Mouse (Mus musculus) CH12.LX (cell line): Measurements from ENCODE around the gene Xlr5c. TPM values are rescaled to one million over a fixed set of nuclear protein-coding genes. Genes with fewer than 3 reads are reported as not detected.

ENCODE experiments used
- DNase-seq: peaks from one replicate; pipeline ENCODE4 v3.0.0-alpha.2; 2013; ENCODE audit errors: extremely low read depth
- H3K27ac ChIP-seq: 2 replicates; pipeline ENCODE4 v1.5.1; 2012; ENCODE audit warnings: low read depth, mild to moderate bottlenecking, control low read depth, moderate library complexity; ENCODE audit not compliant: insufficient read depth
- H3K27me3 ChIP-seq: replicated peaks from 2 replicates; pipeline ENCODE3; 2012; ENCODE audit warnings: inconsistent platforms
- H3K36me3 ChIP-seq, 2 experiments: replicated peaks in 1 of 2; 2 replicates each; pipeline versions ENCODE3 to v1.6.1; 2012; ENCODE audit warnings: inconsistent platforms in 1 of 2, low read length in 1 of 2, mild to moderate bottlenecking in 1 of 2, mixed read lengths in 1 of 2, moderate library complexity in 1 of 2; ENCODE audit not compliant: control insufficient read depth in 1 of 2, insufficient read depth in 1 of 2
- H3K4me1 ChIP-seq, 2 experiments: 2 replicates each; pipeline ENCODE4 v1.6.1; 2012; ENCODE audit warnings: inconsistent platforms in 1 of 2, moderate library complexity in 1 of 2; ENCODE audit not compliant: insufficient read depth in 2 of 2, control insufficient read depth in 1 of 2
- H3K4me2 ChIP-seq: 2 replicates; pipeline ENCODE4 v1.6.1; 2012; ENCODE audit warnings: low read depth, mild to moderate bottlenecking, control low read depth; ENCODE audit not compliant: poor library complexity, insufficient read depth, severe bottlenecking
- H3K4me3 ChIP-seq, 3 experiments: fragments of 150-350 bp in 1 of 3; sonication (generic) in 1 of 3; replicated peaks in 1 of 3; 2 replicates each; pipeline versions ENCODE3 to v1.5.1; 2011 to 2012; ENCODE audit warnings: low read depth in 2 of 3, low read length in 2 of 3, mild to moderate bottlenecking in 2 of 3, moderate library complexity in 2 of 3, control low read depth in 1 of 3, improper control_type of control experiment in 1 of 3, inconsistent platforms in 1 of 3, mixed read lengths in 1 of 3; ENCODE audit not compliant: poor library complexity in 1 of 3
- H3K79me2 ChIP-seq: replicated peaks from 2 replicates; pipeline ENCODE4 v1.6.1; 2012; ENCODE audit warnings: mild to moderate bottlenecking, moderate library complexity; ENCODE audit not compliant: control insufficient read depth, poor library complexity, insufficient read depth, severe bottlenecking; ENCODE audit errors: extremely low read depth
- H3K9ac ChIP-seq: 2 replicates; pipeline ENCODE4 v1.6.1; 2012; ENCODE audit warnings: low read depth, mild to moderate bottlenecking, control low read depth, moderate library complexity; ENCODE audit not compliant: insufficient read depth
- H3K9me3 ChIP-seq: replicated peaks from 2 replicates; pipeline ENCODE3; 2012; ENCODE audit warnings: low read length, inconsistent platforms, mixed read lengths
- BHLHE40 ChIP-seq: IDR thresholded peaks from 2 replicates; pipeline ENCODE4 v1.6.1; 2011; ENCODE audit warnings: mild to moderate bottlenecking, low read depth, low read length, improper control_type of control experiment
- CHD2 ChIP-seq: IDR thresholded peaks from 2 replicates; pipeline ENCODE4 v1.6.1; 2011; ENCODE audit warnings: low read length, improper control_type of control experiment
- EP300 ChIP-seq: IDR thresholded peaks from 2 replicates; pipeline ENCODE4 v1.6.1; 2011; ENCODE audit warnings: low read length, improper control_type of control experiment
- ETS1 ChIP-seq: conservative IDR thresholded peaks from 2 replicates; pipeline ENCODE4 v1.6.1; 2012; ENCODE audit warnings: low read depth, mild to moderate bottlenecking, inconsistent platforms, low read length, improper control_type of control experiment, moderate library complexity
- HCFC1 ChIP-seq: IDR thresholded peaks from 2 replicates; pipeline ENCODE4 v1.6.1; 2012; ENCODE audit warnings: low read depth, mild to moderate bottlenecking, inconsistent platforms, low read length, improper control_type of control experiment
- JUND ChIP-seq: conservative IDR thresholded peaks from 2 replicates; pipeline ENCODE4 v1.6.1; 2011; ENCODE audit warnings: low read depth, low read length, improper control_type of control experiment
- KAT2A ChIP-seq: IDR thresholded peaks from 2 replicates; pipeline ENCODE4 v1.6.1; 2012; ENCODE audit warnings: low read length, improper control_type of control experiment, inconsistent platforms; ENCODE audit not compliant: insufficient replicate concordance
- MAX ChIP-seq: IDR thresholded peaks from 2 replicates; pipeline ENCODE4 v1.6.1; 2011; ENCODE audit warnings: low read length, improper control_type of control experiment
- MAZ ChIP-seq: IDR thresholded peaks from 2 replicates; pipeline ENCODE4 v1.6.1; 2012; ENCODE audit warnings: low read depth, mild to moderate bottlenecking, inconsistent platforms, low read length, improper control_type of control experiment, moderate library complexity
- MEF2A ChIP-seq: IDR thresholded peaks from 2 replicates; pipeline ENCODE4 v1.6.1; 2014; ENCODE audit warnings: low read depth, mild to moderate bottlenecking, inconsistent platforms, low read length, improper control_type of control experiment, borderline replicate concordance
- MXI1 ChIP-seq: IDR thresholded peaks from 2 replicates; pipeline ENCODE4 v1.6.1; 2011; ENCODE audit warnings: mild to moderate bottlenecking, low read depth, low read length, improper control_type of control experiment
- MYC ChIP-seq: IDR thresholded peaks from 2 replicates; pipeline ENCODE4 v1.6.1; 2011; ENCODE audit warnings: low read depth, mild to moderate bottlenecking, improper control_type of control experiment, low read length
- NELFE ChIP-seq: IDR thresholded peaks from 2 replicates; pipeline ENCODE4 v1.6.1; 2011; ENCODE audit warnings: low read depth, low read length, improper control_type of control experiment
- POLR2A ChIP-seq: IDR thresholded peaks from 2 replicates; pipeline ENCODE4 v1.6.1; 2011; ENCODE audit warnings: low read depth, mild to moderate bottlenecking, improper control_type of control experiment, low read length
- RCOR1 ChIP-seq: conservative IDR thresholded peaks from 2 replicates; pipeline ENCODE4 v1.6.1; 2012; ENCODE audit warnings: low read depth, mild to moderate bottlenecking, inconsistent platforms, low read length, improper control_type of control experiment
- SIN3A ChIP-seq: IDR thresholded peaks from 2 replicates; pipeline ENCODE4 v1.6.1; 2012; ENCODE audit warnings: low read length, improper control_type of control experiment, inconsistent platforms
- TBP ChIP-seq: conservative IDR thresholded peaks from 2 replicates; pipeline ENCODE4 v1.6.1; 2011; ENCODE audit warnings: low read depth, low read length, improper control_type of control experiment
- TCF12 ChIP-seq: IDR thresholded peaks from 2 replicates; pipeline ENCODE4 v1.6.1; 2014; ENCODE audit warnings: low read depth, mild to moderate bottlenecking, inconsistent platforms, low read length, improper control_type of control experiment
- USF1 ChIP-seq: IDR thresholded peaks from 2 replicates; pipeline ENCODE4 v1.6.1; 2014; ENCODE audit warnings: low read depth, mild to moderate bottlenecking, inconsistent platforms, low read length, improper control_type of control experiment
- ZC3H11A ChIP-seq: IDR thresholded peaks from 2 replicates; pipeline ENCODE4 v1.6.1; 2012; ENCODE audit warnings: low read depth, mild to moderate bottlenecking, inconsistent platforms, low read length, improper control_type of control experiment
- ZMIZ1 ChIP-seq: IDR thresholded peaks from 2 replicates; pipeline ENCODE4 v1.6.1; 2012; ENCODE audit warnings: low read depth, mild to moderate bottlenecking, inconsistent platforms, low read length, improper control_type of control experiment
- dilution Hi-C: fragments of 300-500 bp; cut with MboI; formaldehyde crosslinking; loops from 2 replicates; pipeline ENCODE4 v1.14.3; 2020; ENCODE audit warnings: low sequenced_read_pairs; ENCODE audit not compliant: extremely low pct_unique_long_range_greater_than_20kb, extremely low pct_ligation_motif_present
- in situ Hi-C: fragments of 300-500 bp; cut with MboI; formaldehyde crosslinking; loops from 3 replicates; pipeline ENCODE4 v1.14.3; 2019; ENCODE audit warnings: low sequenced_read_pairs, low pct_ligation_motif_present, low pct_unique_long_range_greater_than_20kb, mixed read lengths
- polyA plus RNA-seq: library from polyadenylated mRNA; unstranded; fragments of >175 nt; gene quantifications from 2 replicates; pipeline ENCODE4 v1.2.1, GENCODE M21; 2012; ENCODE audit warnings: low read depth; ENCODE audit not compliant: insufficient read length
- total RNA-seq, 2 experiments: library from RNA; depleted of rRNA; stranded (reverse); fragments of 300-350 nt in 1 of 2; fragments of >200 nt in 1 of 2; gene quantifications; 2 replicates each; pipeline ENCODE4 v1.2.3; 2012 to 2014

The Xlr5c gene
- total and polyA plus RNA-seq, 3 experiments = 0.17 to 0.51 (median 0.38) TPM

DNA sequence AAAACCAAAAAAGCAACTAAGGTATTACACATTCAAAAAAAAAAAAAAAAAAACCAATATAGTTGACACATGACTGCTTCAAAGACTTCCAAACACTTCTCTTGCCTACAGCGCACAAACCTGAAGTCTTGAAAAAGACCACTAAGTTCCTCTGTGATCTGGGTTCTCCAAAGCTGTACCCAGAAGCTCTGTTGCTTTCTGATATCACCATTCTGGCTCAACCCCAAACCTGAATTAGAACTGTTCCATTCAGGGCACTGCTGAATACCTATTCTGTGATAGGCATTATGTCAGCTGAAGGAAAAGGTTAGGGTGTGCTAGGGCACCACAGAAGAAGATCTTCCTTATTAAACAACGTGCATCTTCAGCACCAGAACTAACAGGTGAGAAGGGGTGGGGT is 34.4 kb upstream of the Xlr5c start:
- no peak overlapping the region for H3K27ac ChIP-seq
- TF ChIP-seq MAZ (no peak), POLR2A (no peak), MAX (no peak), MYC (no peak), NELFE (no peak), TCF12 (no peak), MEF2A (no peak), RCOR1 (no peak), SIN3A (no peak), ZMIZ1 (no peak), TBP (no peak), BHLHE40 (no peak), HCFC1 (no peak), EP300 (no peak), KAT2A (no peak), ZC3H11A (no peak), CHD2 (no peak)
- no peaks in the 10 kb centered on the region for H3K36me3 ChIP-seq
- H3K9me3 ChIP-seq = no peaks in the 10 kb centered on the region
- dilution Hi-C loops (no loop called here), in situ Hi-C loops (no loop called here)
- no peak overlapping the region for H3K9ac ChIP-seq
- no peaks in the 10 kb centered on the region for H3K4me1 ChIP-seq
- no peak overlapping the region for H3K4me2 ChIP-seq
- no peak overlapping the region for H3K4me3 ChIP-seq
- H3K27me3 ChIP-seq = no peaks in the 10 kb centered on the region
- DNase-seq = no peak
- H3K79me2 ChIP-seq = no peaks in the 10 kb centered on the region

DNA sequence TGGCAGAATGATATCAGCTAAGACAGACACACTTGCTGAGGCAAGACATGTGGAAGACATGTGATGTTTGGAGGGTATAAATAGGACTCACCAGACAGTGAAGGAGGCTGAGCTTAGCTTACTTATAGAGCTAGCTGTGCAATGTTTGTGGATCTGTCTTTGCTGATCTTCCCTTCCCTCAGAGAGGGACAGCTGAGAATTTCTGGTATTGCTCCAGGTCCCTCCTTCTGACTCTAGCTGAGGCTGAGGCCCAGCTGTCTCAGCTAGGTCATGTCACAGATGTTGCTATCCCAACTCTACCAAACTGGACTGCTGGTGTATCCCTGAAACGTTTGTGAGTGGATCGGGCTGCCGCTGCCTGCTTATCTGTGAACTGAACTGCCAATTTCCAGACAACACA is 28.3 kb upstream of the Xlr5c start:
- no peaks in the 10 kb centered on the region for H3K36me3 ChIP-seq
- no peaks in the 10 kb centered on the region for H3K79me2 ChIP-seq
- H3K4me2 ChIP-seq = no peak overlapping the region
- no peak overlapping the region for H3K9ac ChIP-seq
- H3K4me1 ChIP-seq = no peaks in the 10 kb centered on the region
- dilution Hi-C loops = no loop called here
- no peak for DNase-seq
- H3K27me3 ChIP-seq = no peaks in the 10 kb centered on the region
- TF ChIP-seq ETS1 (no peak), MXI1 (no peak), ZC3H11A (no peak), JUND (no peak), USF1 (no peak), HCFC1 (no peak), ZMIZ1 (no peak), TCF12 (no peak)
- H3K9me3 ChIP-seq = no peaks in the 10 kb centered on the region
- no peak overlapping the region for H3K4me3 ChIP-seq
- no peak overlapping the region for H3K27ac ChIP-seq
- in situ Hi-C loops = loop anchor here (25.0 kb wide), 1 partner anchor 91 kb away; the partner anchor contains the start of gene Zfp92
